Mouse (Mus musculus) ES-E14 (cell line): ENCODE results near the gene Tiprl. TPM values are rescaled to one million over a fixed set of nuclear protein-coding genes. Genes with fewer than 3 reads are reported as not detected.
A peak's percentile ranks its signal among the peaks of the same experiment; 100 is the strongest.

ENCODE experiments used
- DNase-seq: peaks from one replicate; pipeline ENCODE4 v3.0.0-alpha.2; 2013; ENCODE audit warnings: low read depth, low spot score
- H3K27ac ChIP-seq: 2 replicates; pipeline ENCODE4 v1.5.1; 2012; ENCODE audit warnings: low read depth, mild to moderate bottlenecking, low read length, moderate library complexity, mixed read lengths; ENCODE audit not compliant: poor library complexity, insufficient read depth, severe bottlenecking
- H3K36me3 ChIP-seq: 2 replicates; pipeline ENCODE4 v1.6.1; 2012; ENCODE audit warnings: mild to moderate bottlenecking, low read length, moderate library complexity, mixed read lengths; ENCODE audit not compliant: control insufficient read depth, poor library complexity, insufficient read depth, severe bottlenecking
- H3K4me1 ChIP-seq, 2 experiments: fragments of 150-350 bp in 1 of 2; sonication (generic) in 1 of 2; 2 replicates each; pipeline ENCODE4 v1.6.1; 2012; ENCODE audit warnings: low read length in 2 of 2, mild to moderate bottlenecking in 1 of 2, mixed read lengths in 1 of 2; ENCODE audit not compliant: control insufficient read depth in 2 of 2, insufficient read depth in 2 of 2, poor library complexity in 1 of 2
- H3K4me3 ChIP-seq, 2 experiments: fragments of 150-350 bp in 1 of 2; sonication (generic) in 1 of 2; 2 replicates each; pipeline ENCODE4 v1.5.1; 2012; ENCODE audit warnings: low read length in 2 of 2, low read depth in 1 of 2, mild to moderate bottlenecking in 1 of 2, mixed read lengths in 1 of 2; ENCODE audit not compliant: insufficient read depth in 1 of 2, poor library complexity in 1 of 2, severe bottlenecking in 1 of 2
- H3K9ac ChIP-seq: 2 replicates; pipeline ENCODE4 v1.6.1; 2012; ENCODE audit warnings: low read depth, mild to moderate bottlenecking, low read length, mixed read lengths; ENCODE audit not compliant: poor library complexity, insufficient read depth, severe bottlenecking
- H3K9me3 ChIP-seq: fragments of 150-350 bp; sonication (generic); 2 replicates; pipeline ENCODE4 v1.6.1; 2012; ENCODE audit warnings: low read depth, mild to moderate bottlenecking, low read length; ENCODE audit not compliant: control insufficient read depth, insufficient read depth
- CHD2 ChIP-seq: IDR thresholded peaks from 2 replicates; pipeline ENCODE4 v1.6.1; 2014; ENCODE audit warnings: mild to moderate bottlenecking, low read depth, low read length, inconsistent platforms
- HCFC1 ChIP-seq: IDR thresholded peaks from 2 replicates; pipeline ENCODE4 v1.6.1; 2012; ENCODE audit warnings: low read length, inconsistent platforms, borderline replicate concordance; ENCODE audit not compliant: insufficient read depth
- MAFK ChIP-seq: IDR thresholded peaks from 2 replicates; pipeline ENCODE4 v1.6.1; 2014; ENCODE audit warnings: mild to moderate bottlenecking, low read depth, low read length, inconsistent platforms; ENCODE audit not compliant: insufficient read depth
- ZC3H11A ChIP-seq: IDR thresholded peaks from 2 replicates; pipeline ENCODE4 v1.6.1; 2012; ENCODE audit warnings: low read depth, mild to moderate bottlenecking, inconsistent platforms, low read length, borderline replicate concordance
- ZNF384 ChIP-seq: IDR thresholded peaks from 2 replicates; pipeline ENCODE4 v1.6.1; 2012; ENCODE audit warnings: low read depth, low read length, inconsistent platforms
- in situ Hi-C, 2 experiments: fragments of 600-800 bp; cut with MboI; formaldehyde crosslinking; loops; one replicate each; pipeline ENCODE4 v1.15.1; 2025; ENCODE audit warnings: low sequenced_read_pairs in 2 of 2, inconsistent platforms in 1 of 2; ENCODE audit not compliant: unreplicated experiment in 2 of 2
- total RNA-seq: library from RNA; depleted of rRNA; stranded (reverse); fragments of 300-350 nt; gene quantifications from 2 replicates; pipeline ENCODE4 v1.2.3, GENCODE M21; 2012

Tiprl gene
- total RNA-seq, 1 experiment: 40.2 TPM

- Histone ChIP-seq H3K4me3 (peak overlapping the region; percentile 85 to 94), H3K9me3 (no peaks in the 10 kb centered on the region), H3K27ac (no peak overlapping the region), H3K36me3 (no peaks in the 10 kb centered on the region), H3K4me1 (peaks cover 3 to 5% of the 10 kb centered on the region in 2 experiments), H3K9ac (peak overlapping the region; percentile 85; the same call in 1 of the 2 replicates)
- DNase-seq: no peak
- TF ChIP-seq HCFC1: no peak
- TF ChIP-seq ZC3H11A: no peak
- no peak for TF ChIP-seq CHD2
- TF ChIP-seq MAFK: no peak
- TF ChIP-seq ZNF384: no peak
- in situ Hi-C loops: no loop called here
Observed at GRCm38 (mm10) chr1:165235846-165236245, 950 bp downstream of the Tiprl start.

DNA sequence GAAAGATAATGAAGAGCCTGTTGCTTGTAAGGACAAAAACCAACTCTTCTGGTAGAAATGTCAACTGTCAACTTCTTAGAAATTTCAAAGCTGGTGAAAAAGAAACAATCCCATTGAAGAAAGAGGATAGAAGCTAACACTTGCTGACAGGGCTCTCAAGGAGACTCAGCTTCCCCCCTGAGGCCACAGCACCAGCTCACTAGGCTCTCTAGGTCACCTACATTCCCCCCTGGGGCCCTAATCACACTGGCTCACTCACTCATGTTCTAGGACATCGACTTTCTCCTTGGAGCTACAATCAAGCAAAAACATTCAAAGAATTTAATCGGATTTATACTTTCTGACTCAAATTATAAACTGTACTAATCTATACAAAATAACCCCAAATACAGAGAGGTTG lies 3.0 kb downstream of the Tiprl start:
- Histone ChIP-seq H3K27ac (no peak overlapping the region), H3K9ac (no peak overlapping the region), H3K4me3 (no peak overlapping the region), H3K36me3 (no peaks in the 10 kb centered on the region), H3K9me3 (no peaks in the 10 kb centered on the region), H3K4me1 (peaks cover 3 to 5% of the 10 kb centered on the region in 2 experiments)
- TF ChIP-seq MAFK (no peak), CHD2 (no peak), HCFC1 (no peak), ZC3H11A (no peak), ZNF384 (no peak)
- no peak for DNase-seq
- in situ Hi-C loops: no loop called here

GRCm38 (mm10) chr1:165230691-165231090 lies 6.1 kb downstream of the Tiprl start:
- Histone ChIP-seq H3K9me3 (no peaks in the 10 kb centered on the region), H3K27ac (no peak overlapping the region), H3K36me3 (peaks cover 6% of the 10 kb centered on the region), H3K9ac (no peak overlapping the region), H3K4me1 (peaks cover 3% of the 10 kb centered on the region in 2 experiments; a peak in 2 of 4 replicates), H3K4me3 (no peak overlapping the region)
- in situ Hi-C loops: no loop called here
- no peak for DNase-seq
- no peak for TF ChIP-seq HCFC1
- no peak for TF ChIP-seq CHD2
- TF ChIP-seq MAFK: no peak
- no peak for TF ChIP-seq ZC3H11A
- TF ChIP-seq ZNF384: no peak

- no peak overlapping the region for H3K4me3 ChIP-seq
- peaks cover 12% of the 10 kb centered on the region for H3K36me3 ChIP-seq
- no peak overlapping the region for H3K9ac ChIP-seq
- DNase-seq: no peak
- no peak overlapping the region for H3K27ac ChIP-seq
- in situ Hi-C loops: no loop called here
- peaks cover 0 to 3% of the 10 kb centered on the region in 2 experiments; a peak in 2 of 4 replicates for H3K4me1 ChIP-seq
- no peak for TF ChIP-seq HCFC1
- TF ChIP-seq ZNF384: no peak
- TF ChIP-seq MAFK: no peak
- no peak for TF ChIP-seq CHD2
- TF ChIP-seq ZC3H11A: no peak
- H3K9me3 ChIP-seq: no peaks in the 10 kb centered on the region
Observed at GRCm38 (mm10) chr1:165229577-165229976, 7.2 kb downstream of the Tiprl start.

DNA sequence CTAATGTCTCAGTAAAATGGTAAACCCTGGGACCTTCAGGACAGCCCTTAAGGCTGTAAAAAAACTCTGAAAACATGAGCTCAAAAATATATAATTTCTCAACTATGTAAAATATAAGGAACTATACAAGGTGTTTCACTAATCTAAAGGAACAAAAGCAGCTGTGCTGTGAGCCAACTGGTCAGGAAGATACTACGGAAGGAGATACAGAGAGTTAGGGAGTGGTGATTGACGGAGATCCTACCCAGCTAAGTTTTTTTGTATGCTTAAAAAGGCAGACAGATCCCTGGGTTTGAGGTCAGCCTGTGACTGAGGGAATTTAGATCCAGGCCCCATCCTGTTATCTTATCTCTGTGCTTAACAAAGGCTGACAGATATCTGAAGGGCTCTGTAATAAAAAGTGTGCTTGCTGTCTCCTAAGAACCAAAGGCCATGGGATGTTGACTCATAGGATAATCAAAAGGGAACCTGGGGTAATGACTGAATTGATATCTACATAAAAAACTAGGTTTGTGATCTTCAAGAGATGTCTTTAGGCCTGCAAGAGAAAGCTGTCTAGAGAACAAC lies 19.7 kb downstream of the Tiprl start:
- no peak overlapping the region for H3K4me3 ChIP-seq
- no peak overlapping the region for H3K9ac ChIP-seq
- in situ Hi-C loops: no loop called here
- no peaks in the 10 kb centered on the region for H3K9me3 ChIP-seq
- H3K36me3 ChIP-seq: peaks cover 12% of the 10 kb centered on the region
- no peaks in the 10 kb centered on the region for H3K4me1 ChIP-seq
- DNase-seq: no peak
- TF ChIP-seq CHD2 (no peak), MAFK (no peak), ZNF384 (no peak), ZC3H11A (no peak), HCFC1 (no peak)
- H3K27ac ChIP-seq: no peak overlapping the region
